Mouse (Mus musculus): ENCODE data around the gene Evx1. TPM values are rescaled to one million over a fixed set of nuclear protein-coding genes. Genes with fewer than 3 reads are reported as not detected.

The Evx1 gene
- polyA plus RNA-seq (2021): not detected

GRCm38 (mm10) chr6:52313391-52314303 is at the start of gene Evx1:
Gene Evx1, plus strand, starts transcription at chr6:52313498.
- TF ChIP-seq CTCF (IDR thresholded peaks at IDR 0.05): no peak
- H3K27me3 ChIP-seq: peaks cover 28% of the 10 kb centered on the region
- no peak for ATAC-seq
- no peak for DNase-seq (ENCODE audit: low read depth, low spot score)
- ChIA-PET POLR2A (no interaction called here), CTCF (interaction anchor here (1.5 kb wide), 1 partner anchor 10 kb away, joined by 3 read pairs; no protein-coding TSS in a partner anchor)
- in situ Hi-C loops (cut with MboI; ENCODE audit: low pct_unique_long_range_greater_than_20kb): no loop called here

DNA sequence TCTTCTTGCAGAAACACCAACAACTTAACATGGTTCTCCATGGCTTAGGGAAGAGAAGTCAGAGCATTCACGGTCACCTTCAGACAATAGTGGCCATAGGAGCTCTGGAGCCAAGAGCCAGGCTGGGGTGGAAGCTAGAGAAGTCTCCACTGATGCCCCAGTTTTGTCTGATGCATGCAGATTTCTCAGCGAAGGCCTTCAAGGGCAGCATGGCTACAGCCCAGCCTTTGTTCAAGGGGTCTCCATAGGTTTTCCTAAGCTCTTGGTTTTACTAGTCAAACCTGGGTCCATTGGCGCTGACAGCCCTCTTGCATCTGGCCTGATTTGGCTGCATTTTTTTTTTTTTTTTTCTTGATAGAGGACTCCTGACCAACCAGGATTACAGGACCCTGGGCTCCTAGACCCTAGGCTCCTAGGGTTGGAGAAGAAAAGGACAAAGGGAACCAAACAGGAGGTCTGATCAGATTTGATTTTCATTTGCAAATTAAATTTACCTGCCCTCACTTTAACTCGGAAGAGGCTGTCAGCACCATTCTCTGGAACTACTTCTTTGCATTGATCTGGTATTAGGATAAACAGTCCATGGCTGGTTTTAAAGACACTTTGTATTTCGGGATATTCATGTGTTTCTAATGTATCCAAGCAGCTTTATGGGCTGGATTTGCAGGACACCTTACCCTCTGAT is 49.0 kb upstream of the Evx1 start:
- H3K27me3 ChIP-seq: peaks cover 11% of the 10 kb centered on the region
- CTCF ChIA-PET: interaction anchor here (1.0 to 1.4 kb wide), 2 partner anchors 18 to 336 kb away, joined by 3 to 4 read pairs; no protein-coding TSS in a partner anchor
- DNase-seq (ENCODE audit: low read depth, low spot score) (no peak), ATAC-seq (no peak)
- POLR2A ChIA-PET: no interaction called here
- TF ChIP-seq CTCF (IDR thresholded peaks at IDR 0.05): no peak
- in situ Hi-C loops (cut with MboI; ENCODE audit: low pct_unique_long_range_greater_than_20kb): no loop called here

- POLR2A ChIA-PET: no interaction called here
These were observed 47.9 kb upstream of the Evx1 start for GRCm38 (mm10) chr6:52265306-52265912.

DNA sequence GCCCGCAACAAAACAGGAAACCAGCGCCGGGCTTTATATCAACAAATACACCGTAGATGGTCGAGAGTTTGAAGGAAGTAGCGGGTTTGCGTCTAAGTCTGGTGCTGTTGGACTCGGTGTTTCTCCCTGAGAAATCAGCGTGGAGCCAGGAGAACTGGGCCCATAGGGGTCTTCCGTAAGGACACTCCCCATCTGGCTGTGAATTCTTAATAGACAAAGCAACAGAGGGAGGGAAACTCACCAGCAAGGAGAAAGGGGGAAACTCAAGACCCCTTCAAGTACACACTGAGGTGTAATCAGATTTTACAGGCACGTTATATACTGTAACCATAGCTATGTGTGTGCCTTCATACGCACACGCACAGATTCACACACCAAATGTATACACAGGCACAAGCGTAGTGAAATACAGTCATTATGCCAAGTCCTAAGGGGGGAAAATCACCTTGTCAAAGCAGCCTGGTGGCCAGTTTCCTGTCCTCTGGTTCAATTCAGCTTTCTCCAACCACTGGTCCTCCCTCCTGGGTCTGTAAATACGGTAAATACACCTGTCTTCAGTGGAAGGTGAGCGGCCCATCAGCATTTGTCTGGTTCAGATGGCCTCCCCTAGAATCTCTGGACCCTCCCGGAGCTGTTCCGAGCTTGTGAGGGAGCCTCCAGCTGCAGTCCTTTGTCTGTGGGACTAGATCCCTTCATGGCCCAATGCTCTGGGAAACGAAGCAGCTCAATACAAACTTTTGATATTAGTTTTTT is 47.2 kb upstream of the Evx1 start:
- DNase-seq (ENCODE audit: low read depth, low spot score) (no peak), ATAC-seq (no peak)
- ChIA-PET CTCF (no interaction called here), POLR2A (no interaction called here)
- H3K27me3 ChIP-seq: peaks cover 11% of the 10 kb centered on the region
- in situ Hi-C loops (cut with MboI; ENCODE audit: low pct_unique_long_range_greater_than_20kb): no loop called here
- no peak for TF ChIP-seq CTCF (IDR thresholded peaks at IDR 0.05)

More at GRCm38 (mm10) chr6:52265306-52265912, 47.9 kb upstream of the Evx1 start:
- peaks cover 11% of the 10 kb centered on the region for H3K27me3 ChIP-seq
- no peak for DNase-seq (ENCODE audit: low read depth, low spot score)
- no peak for ATAC-seq
- in situ Hi-C loops (cut with MboI; ENCODE audit: low pct_unique_long_range_greater_than_20kb): no loop called here
- CTCF ChIA-PET: no interaction called here
- TF ChIP-seq CTCF (IDR thresholded peaks at IDR 0.05): no peak

DNA sequence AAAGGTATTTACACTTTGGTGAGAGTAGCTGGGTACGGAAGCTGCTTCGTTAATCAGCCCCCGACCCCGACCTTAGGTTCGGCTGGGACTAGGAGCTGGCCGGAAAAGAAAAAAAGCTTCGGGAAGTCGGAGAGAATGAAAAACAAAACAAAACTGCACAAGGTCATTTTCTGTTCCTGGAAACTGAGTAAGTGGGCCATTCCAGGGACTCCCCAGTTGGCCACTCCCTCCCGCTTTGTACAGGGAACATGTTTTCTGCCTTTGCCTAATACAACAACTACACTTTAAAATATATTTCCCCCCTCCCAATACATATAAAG is 46.7 kb upstream of the Evx1 start:
- peaks cover 11% of the 10 kb centered on the region for H3K27me3 ChIP-seq
- no peak for TF ChIP-seq CTCF (IDR thresholded peaks at IDR 0.05)
- CTCF ChIA-PET: interaction anchor here (0.7 kb wide), 1 partner anchor 9 kb away, joined by 4 read pairs; no protein-coding TSS in a partner anchor
- POLR2A ChIA-PET: no interaction called here
- in situ Hi-C loops (cut with MboI; ENCODE audit: low pct_unique_long_range_greater_than_20kb): no loop called here
- ATAC-seq: no peak
- no peak for DNase-seq (ENCODE audit: low read depth, low spot score)

DNA sequence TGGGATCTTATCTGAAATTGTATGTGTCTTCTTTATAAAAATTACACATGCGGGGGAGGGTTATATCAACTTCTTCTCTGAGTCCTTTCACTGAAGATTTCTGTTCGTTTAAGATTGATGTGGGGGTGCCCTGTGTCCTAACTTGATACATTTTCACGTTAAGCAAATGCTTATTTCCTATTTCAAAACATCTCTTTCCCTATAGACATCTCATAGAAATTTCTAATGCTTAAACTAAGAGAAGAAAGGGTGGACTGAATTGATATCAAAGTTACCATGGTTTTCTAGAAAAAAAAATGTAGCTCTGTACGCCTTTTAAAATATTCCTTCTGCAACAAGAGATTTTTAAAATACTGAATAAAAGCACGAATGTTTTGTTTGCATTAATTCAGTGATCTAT is 46.1 kb upstream of the Evx1 start:
- CTCF ChIA-PET: interaction anchor here (0.7 kb wide), 1 partner anchor 10 kb away, joined by 4 read pairs; no protein-coding TSS in a partner anchor
- DNase-seq (ENCODE audit: low read depth, low spot score) (no peak), ATAC-seq (no peak)
- POLR2A ChIA-PET: no interaction called here
- no peak for TF ChIP-seq CTCF (IDR thresholded peaks at IDR 0.05)
- in situ Hi-C loops (cut with MboI; ENCODE audit: low pct_unique_long_range_greater_than_20kb): no loop called here
- peaks cover 11% of the 10 kb centered on the region for H3K27me3 ChIP-seq

DNA sequence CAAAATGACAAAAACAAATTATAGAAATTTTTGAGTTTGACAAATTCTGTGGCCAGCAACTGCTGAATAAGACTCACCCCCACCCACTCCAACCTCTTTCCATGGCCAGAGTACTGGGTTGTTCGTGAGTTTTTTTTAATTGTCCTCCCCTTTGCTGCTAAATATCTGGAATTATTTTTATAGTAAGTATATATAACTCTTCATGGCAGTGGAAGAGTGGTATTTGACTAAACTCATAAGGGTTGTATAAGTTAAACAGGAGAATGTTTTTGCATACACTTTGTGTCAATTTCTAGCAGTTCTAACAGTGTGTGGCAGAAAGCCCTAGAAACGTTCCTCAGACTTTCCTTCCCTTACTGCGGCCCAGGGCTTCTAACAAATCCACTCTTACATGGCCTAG is 45.6 kb upstream of the Evx1 start:
- H3K27me3 ChIP-seq: peaks cover 11% of the 10 kb centered on the region
- CTCF ChIA-PET: no interaction called here
- POLR2A ChIA-PET: no interaction called here
- in situ Hi-C loops (cut with MboI; ENCODE audit: low pct_unique_long_range_greater_than_20kb): no loop called here
- ATAC-seq (no peak), DNase-seq (ENCODE audit: low read depth, low spot score) (no peak)
- TF ChIP-seq CTCF (IDR thresholded peaks at IDR 0.05): no peak

- TF ChIP-seq CTCF (IDR thresholded peaks at IDR 0.05): no peak
- peaks cover 11% of the 10 kb centered on the region for H3K27me3 ChIP-seq
- ATAC-seq: no peak
- ChIA-PET CTCF (no interaction called here), POLR2A (no interaction called here)
- no peak for DNase-seq (ENCODE audit: low read depth, low spot score)
- in situ Hi-C loops (cut with MboI; ENCODE audit: low pct_unique_long_range_greater_than_20kb): no loop called here
These were observed 45.0 kb upstream of the Evx1 start for GRCm38 (mm10) chr6:52268341-52268740.

DNA sequence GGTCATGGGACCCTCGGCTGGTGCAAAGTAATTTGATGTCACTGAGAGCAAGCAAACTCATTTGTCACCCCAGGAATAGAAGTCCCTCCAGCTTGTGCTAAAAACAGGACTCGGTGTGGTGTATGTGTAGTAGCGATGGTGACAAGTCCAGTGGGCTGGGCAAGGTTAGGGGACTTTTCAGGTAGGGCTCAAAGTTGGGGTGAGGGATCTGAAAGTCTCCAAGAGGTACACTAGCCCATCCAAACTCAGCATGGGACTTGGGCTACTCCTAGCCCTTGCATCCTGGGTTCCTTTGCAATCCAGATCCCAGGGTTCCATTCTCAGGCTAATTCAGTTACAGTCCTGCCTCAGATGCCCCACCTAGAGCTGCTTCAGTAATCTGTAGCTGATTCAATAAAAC is 44.5 kb upstream of the Evx1 start:
- TF ChIP-seq CTCF (IDR thresholded peaks at IDR 0.05): no peak
- CTCF ChIA-PET: no interaction called here
- peaks cover 11% of the 10 kb centered on the region for H3K27me3 ChIP-seq
- ATAC-seq (no peak), DNase-seq (ENCODE audit: low read depth, low spot score) (no peak)
- in situ Hi-C loops (cut with MboI; ENCODE audit: low pct_unique_long_range_greater_than_20kb): no loop called here
- POLR2A ChIA-PET: no interaction called here

All from Patski (cell line).